Mouse (Mus musculus) limb, embryonic 14.5 days (tissue): ENCODE measurements around the gene Krtdap. TPM values are rescaled to one million over a fixed set of nuclear protein-coding genes. Genes with fewer than 3 reads are reported as not detected.

ENCODE experiments used
- ATAC-seq: fragments of 200-750 bp; cut with Nextera tagmentation; 2 replicates; pipeline ENCODE4 v1.8.0; 2017; ENCODE audit warnings: low read depth, moderate number of reproducible peaks, moderate TSS enrichment; ENCODE audit not compliant: low FRiP score
- DNase-seq: peaks from one replicate; pipeline ENCODE4 v3.0.0-alpha.2; 2015; ENCODE audit warnings: low spot score
- H3K27ac ChIP-seq: fragments of 300-500 bp; sonication (generic); replicated peaks from 2 replicates; pipeline ENCODE4 v1.5.1; 2014; ENCODE audit warnings: low read depth, mild to moderate bottlenecking, low read length, moderate library complexity, mixed read lengths
- H3K27me3 ChIP-seq: fragments of 300-500 bp; sonication (generic); 2 replicates; pipeline ENCODE4 v1.6.1; 2014; ENCODE audit warnings: low read length, mixed read lengths; ENCODE audit not compliant: control insufficient read depth, insufficient read depth
- H3K36me3 ChIP-seq: fragments of 300-500 bp; sonication (generic); 2 replicates; pipeline ENCODE4 v1.6.1; 2014; ENCODE audit warnings: mild to moderate bottlenecking, low read length, moderate library complexity, mixed read lengths; ENCODE audit not compliant: control insufficient read depth, insufficient read depth
- H3K4me1 ChIP-seq: fragments of 300-500 bp; sonication (generic); 2 replicates; pipeline ENCODE4 v1.6.1; 2014; ENCODE audit warnings: antibody characterized with exemption, low read length, mixed read lengths; ENCODE audit not compliant: control insufficient read depth, insufficient read depth
- H3K4me2 ChIP-seq: fragments of 300-500 bp; sonication (generic); replicated peaks from 2 replicates; pipeline ENCODE4 v1.6.1; 2014; ENCODE audit warnings: low read depth, mild to moderate bottlenecking, low read length, moderate library complexity; ENCODE audit not compliant: severe bottlenecking
- H3K4me3 ChIP-seq: fragments of 300-500 bp; sonication (generic); replicated peaks from 2 replicates; pipeline ENCODE4 v1.5.1; 2014; ENCODE audit warnings: low read length
- H3K9ac ChIP-seq: fragments of 300-500 bp; sonication (generic); 2 replicates; pipeline ENCODE4 v1.6.1; 2014; ENCODE audit warnings: mild to moderate bottlenecking, low read depth, low read length, moderate library complexity; ENCODE audit not compliant: severe bottlenecking
- H3K9me3 ChIP-seq: fragments of 300-500 bp; sonication (generic); 2 replicates; pipeline ENCODE4 v1.6.1; 2016; ENCODE audit warnings: low read length; ENCODE audit not compliant: control insufficient read depth
- POLR2A ChIP-seq: fragments of 200-500 bp; IDR thresholded peaks from 2 replicates; pipeline ENCODE4 v1.8.0; 2012; ENCODE audit warnings: inconsistent platforms, mild to moderate bottlenecking, moderate library complexity, borderline replicate concordance; ENCODE audit not compliant: insufficient read depth, insufficient read length; ENCODE audit errors: extremely low read depth
- WGBS: fragments of 180-500 bp; shearing (Covaris S2); extraction: QIAGEN DNeasy Blood & Tissue Kit; methylation state at CpG from one replicate; pipeline ENCODE4 v1.1.7; 2014; 5-methylcytosine and 5-hydroxymethylcytosine counted together
- polyA plus RNA-seq, 2 experiments: library from polyadenylated mRNA; depleted of rRNA in 1 of 2; stranded (reverse) in 1 of 2; unstranded in 1 of 2; fragments of >200 nt; fragmentation: Nextera tagmentation in 1 of 2; extraction: Ambion mirVana in 1 of 2; gene quantifications; 2 replicates each; pipeline versions ENCODE4 v1.2.1 to v1.2.3; 2012 to 2014

Gene Krtdap
- polyA plus RNA-seq, 2 experiments, result 318 to 1,442 TPM

- no peak for DNase-seq
- Histone ChIP-seq H3K9ac (no peak overlapping the region), H3K27me3 (no peaks in the 10 kb centered on the region), H3K4me1 (no peaks in the 10 kb centered on the region), H3K4me3 (no peak overlapping the region), H3K4me2 (no peak overlapping the region), H3K9me3 (no peaks in the 10 kb centered on the region), H3K27ac (no peak overlapping the region), H3K36me3 (no peaks in the 10 kb centered on the region)
- WGBS, result 89% methylated on average over 1 of the region's 1 CpGs
- TF ChIP-seq POLR2A, result no peak
- ATAC-seq, result no peak
Observed at GRCm38 (mm10) chr7:30777911-30778310, 9.8 kb upstream of the Krtdap start.

- no peaks in the 10 kb centered on the region for H3K36me3 ChIP-seq
- H3K27me3 ChIP-seq, result no peaks in the 10 kb centered on the region
- no peak for TF ChIP-seq POLR2A
- DNase-seq, result no peak
- H3K4me3 ChIP-seq, result no peak overlapping the region
- 76% methylated on average over 4 of the region's 4 CpGs for WGBS
- H3K9me3 ChIP-seq, result no peaks in the 10 kb centered on the region
- H3K4me2 ChIP-seq, result no peak overlapping the region
- no peak overlapping the region for H3K27ac ChIP-seq
- ATAC-seq, result no peak
- no peaks in the 10 kb centered on the region for H3K4me1 ChIP-seq
- no peak overlapping the region for H3K9ac ChIP-seq
Observed at GRCm38 (mm10) chr7:30781792-30782191, 5.9 kb upstream of the Krtdap start.

- 71% methylated on average over 3 of the region's 3 CpGs for WGBS
- ATAC-seq, result no peak
- Histone ChIP-seq H3K4me2 (no peak overlapping the region), H3K4me3 (no peak overlapping the region), H3K27me3 (no peaks in the 10 kb centered on the region), H3K36me3 (no peaks in the 10 kb centered on the region), H3K9me3 (no peaks in the 10 kb centered on the region), H3K27ac (no peak overlapping the region), H3K9ac (no peak overlapping the region), H3K4me1 (no peaks in the 10 kb centered on the region)
- TF ChIP-seq POLR2A, result no peak
- DNase-seq, result no peak
Observed at GRCm38 (mm10) chr7:30782658-30783057, 5.0 kb upstream of the Krtdap start.

DNA sequence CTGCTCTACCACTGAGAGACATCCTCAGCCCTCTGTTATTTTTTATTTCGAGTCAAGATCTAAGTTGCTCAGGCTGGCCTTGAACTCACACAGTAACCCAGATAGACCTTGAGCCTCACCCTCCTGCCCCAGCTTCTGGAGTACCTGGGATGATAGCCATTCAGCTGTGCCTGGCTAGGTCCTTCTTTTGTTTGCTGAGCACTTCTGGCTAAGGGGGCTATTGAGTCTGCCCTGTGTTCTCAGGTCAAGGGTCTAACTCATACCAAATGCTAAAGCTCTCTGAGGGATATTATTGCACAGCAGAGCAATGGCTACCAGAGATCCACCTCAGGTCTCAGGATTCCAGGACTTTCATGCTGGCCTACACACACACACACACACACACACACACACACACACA is 2.5 kb upstream of the Krtdap start:
- no peaks in the 10 kb centered on the region for H3K4me1 ChIP-seq
- ATAC-seq, result no peak
- no peaks in the 10 kb centered on the region for H3K27me3 ChIP-seq
- H3K4me3 ChIP-seq, result no peak overlapping the region
- H3K9me3 ChIP-seq, result no peaks in the 10 kb centered on the region
- no peak for TF ChIP-seq POLR2A
- no peak overlapping the region for H3K27ac ChIP-seq
- WGBS, result 86% methylated on average over 1 of the region's 1 CpGs
- no peak for DNase-seq
- no peak overlapping the region for H3K9ac ChIP-seq
- H3K4me2 ChIP-seq, result no peak overlapping the region
- no peaks in the 10 kb centered on the region for H3K36me3 ChIP-seq

- ATAC-seq (no peak), DNase-seq (no peak)
- Histone ChIP-seq H3K4me2 (no peak overlapping the region), H3K27ac (no peak overlapping the region), H3K27me3 (no peaks in the 10 kb centered on the region), H3K9me3 (no peaks in the 10 kb centered on the region), H3K9ac (no peak overlapping the region), H3K4me3 (no peak overlapping the region), H3K4me1 (no peaks in the 10 kb centered on the region), H3K36me3 (no peaks in the 10 kb centered on the region)
- no peak for TF ChIP-seq POLR2A
- 67% methylated on average over 13 of the region's 13 CpGs for WGBS
Observed at GRCm38 (mm10) chr7:30785721-30786546, 1.8 kb upstream of the Krtdap start.
